Mouse (Mus musculus) spleen, adult 2 months (tissue): ENCODE results near the gene Bmpr1a. TPM values are rescaled to one million over a fixed set of nuclear protein-coding genes. Genes with fewer than 3 reads are reported as not detected.

Source experiments
- DNase-seq, 2 experiments: peaks; one replicate each; pipeline versions ENCODE4 v3.0.0 to v3.0.0-alpha.2; 2012 to 2021; ENCODE audit warnings: low spot score in 2 of 2, low read depth in 1 of 2
- H3K27ac ChIP-seq: fragments of 200-500 bp; 2 replicates; pipeline ENCODE4 v1.5.1; 2012; ENCODE audit warnings: low read length, inconsistent platforms; ENCODE audit not compliant: insufficient read depth
- H3K27me3 ChIP-seq: fragments of 200-500 bp; 2 replicates; pipeline ENCODE4 v1.6.1; 2012; ENCODE audit warnings: mild to moderate bottlenecking, moderate library complexity, low read length, inconsistent platforms; ENCODE audit not compliant: control insufficient read depth, insufficient read depth
- H3K36me3 ChIP-seq: fragments of 200-500 bp; 2 replicates; pipeline ENCODE4 v1.6.1; 2012; ENCODE audit warnings: mild to moderate bottlenecking, low read length, inconsistent platforms; ENCODE audit not compliant: control insufficient read depth, insufficient read depth
- H3K4me1 ChIP-seq: fragments of 200-500 bp; 2 replicates; pipeline ENCODE4 v1.6.1; 2011; ENCODE audit warnings: inconsistent platforms; ENCODE audit not compliant: control insufficient read depth, insufficient read depth, insufficient read length
- H3K4me3 ChIP-seq: fragments of 200-500 bp; 2 replicates; pipeline ENCODE4 v1.5.1; 2011; ENCODE audit warnings: mild to moderate bottlenecking, inconsistent platforms; ENCODE audit not compliant: insufficient read depth, insufficient read length; ENCODE audit errors: extremely low read depth
- CTCF ChIP-seq: fragments of 200-500 bp; IDR thresholded peaks from 2 replicates; pipeline ENCODE4 v1.5.1; 2011; ENCODE audit warnings: mild to moderate bottlenecking, inconsistent platforms; ENCODE audit not compliant: insufficient read depth, insufficient read length, insufficient replicate concordance; ENCODE audit errors: extremely low read depth
- POLR2A ChIP-seq: fragments of 200-500 bp; IDR thresholded peaks from 2 replicates; pipeline ENCODE4 v1.6.1; 2011; ENCODE audit warnings: low read depth, low read length, inconsistent platforms
- WGBS: fragments of 180-500 bp; shearing (Covaris S2); methylation state at CpG from one replicate; pipeline ENCODE4 v1.1.7; 2018; 5-methylcytosine and 5-hydroxymethylcytosine counted together
- polyA plus RNA-seq: library from polyadenylated mRNA; depleted of rRNA; stranded (reverse); fragments of >200 nt; gene quantifications from 2 replicates; pipeline ENCODE4 v1.2.3, GENCODE M21; 2012; rRNA removed

Gene Bmpr1a
- 0.89 and 1.0 TPM in 2 replicates for polyA plus RNA-seq

GRCm38 (mm10) chr14:34503325-34503647 is at the start of gene Bmpr1a:
Gene Bmpr1a (minus strand): TSS chr14:34503341.
- DNase-seq: no peak
- 13% methylated on average over 15 of the region's 15 CpGs for WGBS
- H3K27me3 ChIP-seq: peaks cover 24% of the 10 kb centered on the region

GRCm38 (mm10) chr14:34552226-34552625 is 49.1 kb upstream of the Bmpr1a start:
- H3K4me1 ChIP-seq: no peaks in the 10 kb centered on the region
- no peaks in the 10 kb centered on the region for H3K36me3 ChIP-seq
- TF ChIP-seq CTCF (no peak), POLR2A (no peak)
- 73% methylated on average over 5 of the region's 5 CpGs for WGBS
- H3K27ac ChIP-seq: no peak overlapping the region
- DNase-seq: no peak
- H3K4me3 ChIP-seq: no peak overlapping the region
- peaks cover 5% of the 10 kb centered on the region; the same call in 1 of the 2 replicates for H3K27me3 ChIP-seq

More at GRCm38 (mm10) chr14:34503325-34503647, at the start of gene Bmpr1a:
- Histone ChIP-seq H3K4me3 (peak within 1 kb of the TSS; percentile 63), H3K4me1 (peaks cover 4% of the 10 kb centered on the region), H3K36me3 (no peaks in the 10 kb centered on the region), H3K27ac (peak within 1 kb of the TSS; percentile 62)
- TF ChIP-seq POLR2A (no peak), CTCF (no peak)

- WGBS: 2% methylated on average over 55 of the region's 55 CpGs
- peak in 1 of 2 experiments; percentile 42 for DNase-seq
Measured at GRCm38 (mm10) chr14:34549004-34549671, 46.0 kb upstream of the Bmpr1a start.

DNA sequence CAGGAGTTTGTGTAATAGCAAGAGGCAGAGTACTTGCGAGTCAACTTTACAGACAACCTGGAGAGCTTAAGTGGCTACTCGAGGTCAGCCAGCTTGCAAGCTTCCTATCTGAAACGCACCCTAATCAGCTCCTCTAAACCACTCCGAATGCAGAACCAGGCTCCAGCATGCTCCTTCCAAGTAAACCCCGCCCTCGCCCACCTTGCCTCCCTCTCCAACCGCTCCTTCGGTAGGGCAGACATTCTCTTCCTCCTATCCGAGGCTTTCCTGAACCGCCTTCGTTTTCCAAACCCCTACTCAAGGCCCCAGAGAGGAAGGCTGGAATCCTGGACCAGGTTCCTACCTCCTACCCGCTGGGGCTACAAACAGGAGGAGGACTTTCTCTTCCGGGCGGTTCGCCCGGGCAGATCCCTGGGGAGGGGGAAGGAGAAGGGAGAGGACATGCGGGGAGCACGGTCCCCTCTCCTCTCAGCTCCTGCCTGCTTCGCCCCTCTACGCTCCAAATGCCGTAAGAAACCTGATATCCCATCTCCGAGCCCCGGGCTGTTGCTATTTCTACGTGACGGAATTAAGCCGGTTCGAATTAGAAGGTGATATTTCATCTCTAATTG is 45.4 kb upstream of the Bmpr1a start:
- Histone ChIP-seq H3K27ac (no peak overlapping the region; the same call in 1 of the 2 replicates), H3K4me1 (no peaks in the 10 kb centered on the region), H3K36me3 (no peaks in the 10 kb centered on the region), H3K4me3 (peak overlapping the region; percentile 57; the same call in 1 of the 2 replicates), H3K27me3 (peaks cover 5% of the 10 kb centered on the region; the same call in 1 of the 2 replicates)
- DNase-seq: no peak
- 5% methylated on average over 27 of the region's 27 CpGs for WGBS
- TF ChIP-seq CTCF (no peak), POLR2A (no peak)

More at GRCm38 (mm10) chr14:34549004-34549671, 46.0 kb upstream of the Bmpr1a start:
- Histone ChIP-seq H3K4me3 (peak overlapping the region; percentile 57), H3K27me3 (peaks cover 5% of the 10 kb centered on the region; the same call in 1 of the 2 replicates), H3K36me3 (no peaks in the 10 kb centered on the region), H3K27ac (no peak overlapping the region), H3K4me1 (no peaks in the 10 kb centered on the region)
- TF ChIP-seq POLR2A (no peak), CTCF (peak; percentile 67; the same call in 1 of the 2 replicates)

GRCm38 (mm10) chr14:34544545-34544944 is 41.4 kb upstream of the Bmpr1a start:
- DNase-seq: no peak
- Histone ChIP-seq H3K4me3 (no peak overlapping the region), H3K4me1 (no peaks in the 10 kb centered on the region), H3K27ac (no peak overlapping the region), H3K36me3 (no peaks in the 10 kb centered on the region), H3K27me3 (peaks cover 5% of the 10 kb centered on the region; the same call in 1 of the 2 replicates)
- TF ChIP-seq POLR2A (no peak), CTCF (no peak)
- WGBS: 71% methylated on average over 2 of the region's 2 CpGs

DNA sequence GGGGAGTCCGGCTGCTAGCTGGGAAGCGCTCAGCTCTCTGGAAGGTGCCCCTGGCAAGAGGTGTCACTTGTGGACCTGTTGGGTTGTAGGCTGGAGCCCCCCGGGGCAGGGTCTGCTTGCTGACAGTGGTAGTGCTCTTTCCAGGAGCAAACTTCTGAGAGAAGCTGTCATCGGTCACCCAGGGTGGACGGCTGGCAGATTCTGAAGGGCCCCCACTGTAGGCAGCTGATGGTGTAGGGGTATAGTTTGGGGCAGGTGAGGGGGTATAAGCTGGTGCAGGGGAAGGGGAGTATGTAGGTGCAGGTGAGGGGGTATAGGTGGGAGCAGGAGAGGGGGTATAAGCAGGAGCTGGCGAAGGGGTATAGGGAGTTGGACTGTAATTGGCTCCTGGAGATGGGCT is 40.9 kb upstream of the Bmpr1a start:
- Histone ChIP-seq H3K27ac (no peak overlapping the region), H3K4me1 (no peaks in the 10 kb centered on the region), H3K36me3 (no peaks in the 10 kb centered on the region), H3K4me3 (no peak overlapping the region), H3K27me3 (peaks cover 2% of the 10 kb centered on the region; the same call in 1 of the 2 replicates)
- WGBS: 86% methylated on average over 6 of the region's 6 CpGs
- no peak for DNase-seq
- TF ChIP-seq POLR2A: no peak
- TF ChIP-seq CTCF: no peak
